13 mouse cellular contexts compared by ENCODE assay signal in genomic region chr1:91022157-91022895, GRCm38 (mm10). TPM values are rescaled to one million over a fixed set of nuclear protein-coding genes. Genes with fewer than 3 reads are reported as not detected.
DNase-seq lines count a peak whose midpoint lies in the region; ATAC-seq and TF ChIP-seq lines count a peak whose summit lies in the region.
"Had no signal": no experiment of that assay in that cellular context is flagged by ENCODE, and none has a peak within 500 bp of the region (broad histone marks: within the 10 kb centered on the region; RNA-seq: fewer than 3 reads in every experiment).

No protein-coding gene starts in this region.

- H3K4me3 ChIP-seq in gastrocnemius, adult 2 months: no peak overlapping the region
- no peak overlapping the region for H3K4me3 ChIP-seq in lung, embryonic 14.5 days (ENCODE audit: low read depth, low read length)
- no peak overlapping the region for H3K4me3 ChIP-seq in myocyte
- H3K4me3 ChIP-seq: embryonic facial prominence, embryonic 13.5 days; hindbrain, embryonic 15.5 days; midbrain, embryonic 13.5 days had no signal

- ATAC-seq in lung, embryonic 14.5 days (ENCODE audit: insufficient read depth): 0 out of 2 replicates have a peak, but pooled peaks have one; percentile 28
- ATAC-seq: midbrain, embryonic 13.5 days had no signal

- no peak for TF ChIP-seq CTCF in gastrocnemius, adult 2 months (IDR thresholded peaks at IDR 0.05)
- TF ChIP-seq CTCF in lung, embryonic 14.5 days (IDR thresholded peaks at IDR 0.05; ENCODE audit: low read depth): no peak

- H3K36me3 ChIP-seq in lung, embryonic 14.5 days (ENCODE audit: insufficient read depth): no peaks in the 10 kb centered on the region
- H3K36me3 ChIP-seq in myocyte (ENCODE audit: control insufficient read depth, insufficient read depth): peaks cover 5% of the 10 kb centered on the region
- H3K36me3 ChIP-seq: midbrain, embryonic 13.5 days had no signal

- no peak overlapping the region for H3K9ac ChIP-seq in lung, embryonic 14.5 days
- H3K9ac ChIP-seq: embryonic facial prominence, embryonic 13.5 days; hindbrain, embryonic 15.5 days; midbrain, embryonic 13.5 days had no signal

- no peaks in the 10 kb centered on the region for H3K4me1 ChIP-seq in lung, embryonic 14.5 days (ENCODE audit: insufficient read depth)

- peaks cover 36% of the 10 kb centered on the region for H3K79me2 ChIP-seq in myocyte (ENCODE audit: control insufficient read depth, insufficient read depth)

- H3K9me3 ChIP-seq in lung, embryonic 14.5 days (ENCODE audit: low read depth, low read length): peaks cover 4% of the 10 kb centered on the region; the same call in 1 of the 2 replicates
- H3K9me3 ChIP-seq: hindbrain, embryonic 15.5 days had no signal

- intact Hi-C loops in gastrocnemius, adult 2 months (cut with DNase I): loop anchor here (5.0 kb wide), 1 partner anchor 50 kb away; no protein-coding TSS in a partner anchor

- no peaks in the 10 kb centered on the region for H3K27me3 ChIP-seq in lung, embryonic 14.5 days (ENCODE audit: insufficient read depth, low read length)
- no peaks in the 10 kb centered on the region for H3K27me3 ChIP-seq in myocyte (ENCODE audit: control insufficient read depth, insufficient read depth, insufficient read length)
- H3K27me3 ChIP-seq: embryonic facial prominence, embryonic 13.5 days; hindbrain, embryonic 15.5 days; midbrain, embryonic 13.5 days had no signal

- no peak overlapping the region for H3ac ChIP-seq in myocyte (ENCODE audit: control insufficient read depth, insufficient read length)

- TF ChIP-seq POLR2A in myocyte (IDR thresholded peaks at IDR 0.05; ENCODE audit: insufficient read length, low read depth): no peak

- 53% methylated on average over 11 of the region's 11 CpGs for WGBS in lung, embryonic 14.5 days

- peak overlapping the region; percentile 82 for H3K27ac ChIP-seq in gastrocnemius, adult 2 months
- peak overlapping the region; percentile 6; the same call in 1 of the 2 replicates for H3K27ac ChIP-seq in lung, embryonic 14.5 days (ENCODE audit: low read depth)
- H3K27ac ChIP-seq: embryonic facial prominence, embryonic 13.5 days; hindbrain, embryonic 15.5 days; midbrain, embryonic 13.5 days had no signal

- no peak overlapping the region for H3K4me2 ChIP-seq in lung, embryonic 14.5 days
- peak overlapping the region; percentile 77 for H3K4me2 ChIP-seq in myocyte (ENCODE audit: low read depth)
- H3K4me2 ChIP-seq: embryonic facial prominence, embryonic 13.5 days; hindbrain, embryonic 15.5 days; midbrain, embryonic 13.5 days had no signal

- DNase-seq in gastrocnemius, adult 2 months: peak; percentile 73
- DNase-seq in gastrocnemius, postnatal 25 days: no peak
- no peak for DNase-seq in lung, embryonic 14.5 days
- no peak for DNase-seq in lung, postnatal 10 days
- DNase-seq in brain, adult 2 months (ENCODE audit: low read depth, low spot score): peak; percentile 71
- DNase-seq in ovary, postnatal 10 days (ENCODE audit: low spot score): no peak
- no peak for DNase-seq in testis, postnatal 10 days (ENCODE audit: low spot score)
- DNase-seq: cerebellum, postnatal 10 days had no signal

TF ChIP-seq in myocyte, 11 proteins besides CTCF, POLR2A, EP300 and RAD21:
- TF ChIP-seq MYOD1 (IDR thresholded peaks at IDR 0.05; ENCODE audit: control insufficient read depth in 1 of 3, insufficient read length in 2 of 3, low read depth in 2 of 3): peak in 1 of 3 experiments; percentile 78
- TF ChIP-seq REST (IDR thresholded peaks at IDR 0.05; ENCODE audit: insufficient read depth, insufficient read length): no peak
- TF ChIP-seq TCF3 (IDR thresholded peaks at IDR 0.05; ENCODE audit: insufficient read length, low read depth): no peak
- peak; percentile 60 for TF ChIP-seq TCF12 (IDR thresholded peaks at IDR 0.05; ENCODE audit: insufficient read depth, poor library complexity, severe bottlenecking)
- peak; percentile 13 to 86 (median 31) for TF ChIP-seq MYOG (IDR thresholded peaks at IDR 0.05; ENCODE audit: control insufficient read depth in 1 of 3, insufficient read depth in 1 of 3, insufficient read length in 2 of 3, low read depth in 2 of 3)

RNA-seq across cellular contexts. Expression of gene Lrrfip1, which starts 23.8 kb away (rescaled TPM):
- total RNA-seq in gastrocnemius, adult 2 months (2021): 100 to 1,000 TPM; 131 to 149 TPM
- 100 to 1,000 TPM; 143 to 163 TPM for total RNA-seq in gastrocnemius, postnatal 25 days (2021)
- polyA plus RNA-seq in lung, embryonic 14.5 days (2014; fragmentation: Nextera tagmentation; extraction: Ambion mirVana): 47.1 and 49.4 TPM in 2 replicates
- polyA plus RNA-seq in myocyte (2012; fragmentation: generic; extraction: Trizol): 83.3 TPM

RNA-seq across cellular contexts. Expression of gene Rab17, which starts 52.9 kb away (rescaled TPM):
- total RNA-seq in gastrocnemius, adult 2 months (2021): not detected
- total RNA-seq in gastrocnemius, postnatal 25 days (2021): not detected
- polyA plus RNA-seq in lung, embryonic 14.5 days (2014; fragmentation: Nextera tagmentation; extraction: Ambion mirVana): 1.7 and 2.3 TPM in 2 replicates
- not detected for polyA plus RNA-seq in myocyte (2012; fragmentation: generic; extraction: Trizol)
- total RNA-seq: gastrocnemius, adult 18-20 months had no signal
- polyA plus RNA-seq: midbrain, embryonic 13.5 days had no signal

Comparison
In these comparisons a context has a peak if more than half of its experiments do, and no peak if none do; other contexts are left out.
1. DNase-seq: peak in gastrocnemius, adult 2 months (single experiment) and brain, adult 2 months (single experiment); none in gastrocnemius, postnatal 25 days (single experiment), lung, embryonic 14.5 days (single experiment), lung, postnatal 10 days (single experiment), ovary, postnatal 10 days (single experiment) and testis, postnatal 10 days (single experiment).